Mouse (Mus musculus) limb, embryonic 10.5 days (tissue): ENCODE results near the gene Knop1. TPM values are rescaled to one million over a fixed set of nuclear protein-coding genes. Genes with fewer than 3 reads are reported as not detected.

Source experiments
- DNase-seq: peaks from one replicate; pipeline ENCODE4 v3.0.0-alpha.2; 2017; ENCODE audit warnings: low spot score
- H3K27ac ChIP-seq: fragments of 300-500 bp; sonication (generic); 2 replicates; pipeline ENCODE4 v1.5.1; 2016; ENCODE audit warnings: mild to moderate bottlenecking
- H3K27me3 ChIP-seq: fragments of 300-500 bp; sonication (generic); 2 replicates; pipeline ENCODE4 v1.6.1; 2016; ENCODE audit warnings: low read depth, mild to moderate bottlenecking; ENCODE audit not compliant: poor library complexity, severe bottlenecking
- H3K36me3 ChIP-seq: fragments of 300-500 bp; sonication (generic); 2 replicates; pipeline ENCODE4 v1.6.1; 2016; ENCODE audit warnings: mild to moderate bottlenecking, moderate library complexity
- H3K4me1 ChIP-seq: fragments of 300-500 bp; sonication (generic); 2 replicates; pipeline ENCODE4 v1.6.1; 2016
- H3K4me3 ChIP-seq: fragments of 300-500 bp; sonication (generic); 2 replicates; pipeline ENCODE4 v1.5.1; 2016; ENCODE audit warnings: mild to moderate bottlenecking, moderate library complexity
- H3K9me3 ChIP-seq: fragments of 300-500 bp; sonication (generic); replicated peaks from 2 replicates; pipeline ENCODE4 v1.6.1; 2016; ENCODE audit warnings: mild to moderate bottlenecking
- WGBS: fragments of 180-500 bp; shearing (Covaris S2); methylation state at CpG from one replicate; pipeline ENCODE4 v1.1.7; 2016; 5-methylcytosine and 5-hydroxymethylcytosine counted together
- polyA plus RNA-seq: library from polyadenylated mRNA; unstranded; fragments of >200 nt; fragmentation: Nextera tagmentation; extraction: Ambion mirVana; gene quantifications from 2 replicates; pipeline ENCODE4 v1.2.1, GENCODE M21; 2016

The Knop1 gene
- polyA plus RNA-seq, 1 experiment from 2014 or later, result 124 TPM

- Histone ChIP-seq H3K4me3 (no peak overlapping the region), H3K27me3 (no peaks in the 10 kb centered on the region), H3K36me3 (peaks cover 94% of the 10 kb centered on the region), H3K4me1 (no peaks in the 10 kb centered on the region), H3K27ac (no peak overlapping the region), H3K9me3 (no peaks in the 10 kb centered on the region)
- WGBS, result 81% methylated on average over 8 of the region's 8 CpGs
- DNase-seq, result no peak
These were observed 14.9 kb downstream of the Knop1 start for GRCm38 (mm10) chr7:118841030-118841745.

- 92% methylated on average over 5 of the region's 5 CpGs for WGBS
- H3K4me3 ChIP-seq, result no peak overlapping the region
- DNase-seq, result no peak
- peaks cover 92% of the 10 kb centered on the region for H3K36me3 ChIP-seq
- no peaks in the 10 kb centered on the region for H3K9me3 ChIP-seq
- H3K27ac ChIP-seq, result no peak overlapping the region
- H3K4me1 ChIP-seq, result no peaks in the 10 kb centered on the region
- H3K27me3 ChIP-seq, result no peaks in the 10 kb centered on the region
These were observed 18.2 kb downstream of the Knop1 start for GRCm38 (mm10) chr7:118837901-118838300.

- Histone ChIP-seq H3K36me3 (peaks cover 31% of the 10 kb centered on the region), H3K4me3 (no peak overlapping the region), H3K27me3 (no peaks in the 10 kb centered on the region), H3K27ac (no peak overlapping the region), H3K4me1 (peaks cover 6% of the 10 kb centered on the region), H3K9me3 (no peaks in the 10 kb centered on the region)
- 81% methylated on average over 5 of the region's 5 CpGs for WGBS
- DNase-seq, result no peak
These were observed 28.1 kb downstream of the Knop1 start for GRCm38 (mm10) chr7:118827975-118828416.

GRCm38 (mm10) chr7:118824451-118824850, 31.6 kb downstream of the Knop1 start:
- Histone ChIP-seq H3K27me3 (no peaks in the 10 kb centered on the region), H3K4me1 (peaks cover 6% of the 10 kb centered on the region), H3K9me3 (no peaks in the 10 kb centered on the region), H3K4me3 (no peak overlapping the region), H3K36me3 (peaks cover 30% of the 10 kb centered on the region), H3K27ac (no peak overlapping the region; the same call in 1 of the 2 replicates)
- 66% methylated on average over 7 of the region's 7 CpGs for WGBS
- no peak for DNase-seq

GRCm38 (mm10) chr7:118821887-118822556, 34.0 kb downstream of the Knop1 start:
- no peak overlapping the region for H3K27ac ChIP-seq
- H3K36me3 ChIP-seq, result peaks cover 35% of the 10 kb centered on the region
- no peaks in the 10 kb centered on the region for H3K9me3 ChIP-seq
- WGBS, result 95% methylated on average over 12 of the region's 12 CpGs
- peaks cover 6% of the 10 kb centered on the region for H3K4me1 ChIP-seq
- H3K27me3 ChIP-seq, result no peaks in the 10 kb centered on the region
- no peak overlapping the region for H3K4me3 ChIP-seq
- DNase-seq, result no peak

GRCm38 (mm10) chr7:118821356-118821755, 34.7 kb downstream of the Knop1 start:
- WGBS, result 82% methylated on average over 7 of the region's 7 CpGs
- peaks cover 6% of the 10 kb centered on the region for H3K4me1 ChIP-seq
- DNase-seq, result no peak

GRCm38 (mm10) chr7:118819666-118820065, 36.4 kb downstream of the Knop1 start:
- Histone ChIP-seq H3K36me3 (peaks cover 39% of the 10 kb centered on the region), H3K27ac (no peak overlapping the region), H3K4me1 (peaks cover 6% of the 10 kb centered on the region), H3K9me3 (no peaks in the 10 kb centered on the region), H3K27me3 (no peaks in the 10 kb centered on the region), H3K4me3 (no peak overlapping the region)
- 84% methylated on average over 1 of the region's 1 CpGs for WGBS
- DNase-seq, result no peak

More at GRCm38 (mm10) chr7:118821356-118821755, 34.7 kb downstream of the Knop1 start:
- H3K36me3 ChIP-seq, result peaks cover 34% of the 10 kb centered on the region
- no peak overlapping the region for H3K4me3 ChIP-seq
- H3K27ac ChIP-seq, result no peak overlapping the region
- no peaks in the 10 kb centered on the region for H3K9me3 ChIP-seq
- H3K27me3 ChIP-seq, result no peaks in the 10 kb centered on the region

GRCm38 (mm10) chr7:118817741-118818140, 38.3 kb downstream of the Knop1 start:
- H3K9me3 ChIP-seq, result no peaks in the 10 kb centered on the region
- H3K27ac ChIP-seq, result no peak overlapping the region
- H3K27me3 ChIP-seq, result no peaks in the 10 kb centered on the region
- 95% methylated on average over 7 of the region's 7 CpGs for whole genome bisulfite sequencing
- H3K36me3 ChIP-seq, result peaks cover 50% of the 10 kb centered on the region
- no peaks in the 10 kb centered on the region for H3K4me1 ChIP-seq
- DNase-seq, result no peak
- H3K4me3 ChIP-seq, result no peak overlapping the region

- no peak for DNase-seq
- H3K27ac ChIP-seq, result no peak overlapping the region
- 92% methylated on average over 3 of the region's 3 CpGs for WGBS
- H3K9me3 ChIP-seq, result no peaks in the 10 kb centered on the region
- no peak overlapping the region for H3K4me3 ChIP-seq
- no peaks in the 10 kb centered on the region for H3K27me3 ChIP-seq
- no peaks in the 10 kb centered on the region for H3K4me1 ChIP-seq
- peaks cover 50% of the 10 kb centered on the region for H3K36me3 ChIP-seq
These were observed 39.8 kb downstream of the Knop1 start for GRCm38 (mm10) chr7:118816275-118816674.

- H3K4me1 ChIP-seq, result no peaks in the 10 kb centered on the region
- no peaks in the 10 kb centered on the region for H3K27me3 ChIP-seq
- no peak overlapping the region for H3K4me3 ChIP-seq
- 95% methylated on average over 4 of the region's 4 CpGs for WGBS
- DNase-seq, result no peak
- H3K9me3 ChIP-seq, result no peaks in the 10 kb centered on the region
- no peak overlapping the region for H3K27ac ChIP-seq
- peaks cover 46% of the 10 kb centered on the region for H3K36me3 ChIP-seq
These were observed 42.5 kb downstream of the Knop1 start for GRCm38 (mm10) chr7:118813592-118813991.

GRCm38 (mm10) chr7:118811407-118812106, 44.5 kb downstream of the Knop1 start:
- Histone ChIP-seq H3K36me3 (peaks cover 36% of the 10 kb centered on the region), H3K4me3 (no peak overlapping the region), H3K4me1 (no peaks in the 10 kb centered on the region), H3K27me3 (no peaks in the 10 kb centered on the region), H3K9me3 (no peaks in the 10 kb centered on the region), H3K27ac (no peak overlapping the region)
- no peak for DNase-seq
- 91% methylated on average over 12 of the region's 12 CpGs for WGBS

- Histone ChIP-seq H3K4me1 (no peaks in the 10 kb centered on the region), H3K36me3 (peaks cover 28% of the 10 kb centered on the region), H3K27ac (no peak overlapping the region), H3K9me3 (no peaks in the 10 kb centered on the region), H3K4me3 (no peak overlapping the region), H3K27me3 (no peaks in the 10 kb centered on the region)
- no peak for DNase-seq
- WGBS, result 89% methylated on average over 8 of the region's 8 CpGs
These were observed 48.2 kb downstream of the Knop1 start for GRCm38 (mm10) chr7:118807899-118808298.
